Comparison of ENCODE assay signal across 16 mouse cellular contexts in the genomic region with DNA sequence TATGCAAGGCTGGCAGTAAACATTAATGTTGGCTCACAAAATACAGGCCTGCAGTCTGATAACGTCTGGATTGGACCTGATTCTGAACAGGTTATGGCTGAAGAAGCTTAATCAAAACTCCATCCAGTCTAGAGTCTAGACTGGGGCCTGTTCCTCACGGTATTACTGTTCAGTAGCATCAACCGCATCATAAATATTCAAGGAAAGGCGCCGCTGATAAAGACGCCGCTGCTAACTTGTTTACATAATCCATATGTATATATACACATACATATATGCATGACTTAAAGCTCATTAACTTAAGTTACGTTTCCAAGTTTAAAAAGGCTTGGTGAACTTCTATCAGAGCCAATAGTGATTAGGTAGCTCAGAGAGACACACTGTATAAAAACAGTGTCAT.
"Had no signal": no experiment of that assay in that cellular context is flagged by ENCODE, and none has a peak within 500 bp of the region (broad histone marks: within the 10 kb centered on the region; RNA-seq: fewer than 3 reads in every experiment).

No protein-coding gene starts in this region.

- H3K9ac ChIP-seq: lung, embryonic 15.5 days; midbrain, embryonic 15.5 days; neural tube, embryonic 12.5 days; stomach, embryonic 15.5 days had no signal

- H3K9me3 ChIP-seq: lung, embryonic 15.5 days; megakaryocyte, embryonic 14.5 days; midbrain, embryonic 15.5 days; neural tube, embryonic 12.5 days; stomach, embryonic 15.5 days had no signal

- H3K4me1 ChIP-seq: lung, embryonic 15.5 days; megakaryocyte, embryonic 14.5 days; midbrain, embryonic 15.5 days; neural tube, embryonic 12.5 days; stomach, embryonic 15.5 days had no signal

- H3K4me2 ChIP-seq: lung, embryonic 15.5 days; midbrain, embryonic 11.5 days; midbrain, embryonic 15.5 days; neural tube, embryonic 12.5 days; stomach, embryonic 15.5 days had no signal

- H3K27me3 ChIP-seq: lung, embryonic 15.5 days; megakaryocyte, embryonic 14.5 days; midbrain, embryonic 15.5 days; neural tube, embryonic 12.5 days; stomach, embryonic 15.5 days had no signal

- H3K4me3 ChIP-seq: lung, embryonic 15.5 days; megakaryocyte, embryonic 14.5 days; midbrain, embryonic 15.5 days; neural tube, embryonic 12.5 days; stomach, embryonic 15.5 days had no signal

- ATAC-seq: lung, postnatal 0 days; midbrain, embryonic 15.5 days had no signal

- H3K27ac ChIP-seq: lung, embryonic 15.5 days; macrophage; midbrain, embryonic 15.5 days; neural tube, embryonic 12.5 days; stomach, embryonic 15.5 days; stomach, postnatal 0 days had no signal

- DNase-seq: lung, adult 2 months; lung, postnatal 14 days; lung, postnatal 36 days; right cerebral cortex, postnatal 14 days; thymus, adult 2 months; thymus, postnatal 25 days; thymus, postnatal 4 days had no signal

- H3K36me3 ChIP-seq: lung, embryonic 15.5 days; midbrain, embryonic 15.5 days; stomach, embryonic 15.5 days had no signal
